Mouse (Mus musculus) megakaryocyte-erythroid progenitor cell, adult 5-6 weeks (primary cell): Measurements from ENCODE around the gene Ceacam13. TPM values are rescaled to one million over a fixed set of nuclear protein-coding genes. Genes with fewer than 3 reads are reported as not detected.
"Not testable (repeated sequence)": the region's sequence is repeated elsewhere in the genome, so short reads cannot be mapped to it uniquely, and the experiment has no call there.

Source experiments
- ATAC-seq: replicated peaks from 2 replicates; pipeline ENCODE4 v1.8.0; 2016; ENCODE audit warnings: mild to moderate bottlenecking, inconsistent platforms; ENCODE audit not compliant: severe bottlenecking, poor library complexity, low FRiP score, low TSS enrichment
- total RNA-seq, 2 experiments: library from RNA; stranded (forward) in 1 of 2; stranded (reverse) in 1 of 2; fragments of 200-1000, 215-1000 nt in 1 of 2; fragments of >200 nt in 1 of 2; fragmentation: Nextera tagmentation in 1 of 2; gene quantifications; 2 replicates each; pipeline ENCODE4 v1.2.3; 2014 to 2017

Ceacam13 gene
- total RNA-seq (2014; fragmentation: Nextera tagmentation) (not detected in 2 replicates), total RNA-seq (2017) (not detected in 2 replicates)

- no peak for ATAC-seq
These were observed at the start of gene Ceacam13 for GRCm38 (mm10) chr7:18009589-18009988. Gene Ceacam13, plus strand, starts transcription at chr7:18009889.

GRCm38 (mm10) chr7:17971824-17972223 lies 37.9 kb upstream of the Ceacam13 start, which contains the start of gene Ceacam11:
Gene Ceacam11, plus strand, starts transcription at chr7:17972124.
- ATAC-seq, result no peak

GRCm38 (mm10) chr7:18001131-18001530 lies 8.6 kb upstream of the Ceacam13 start:
- not testable (repeated sequence) for ATAC-seq

GRCm38 (mm10) chr7:18065629-18066028 lies 55.9 kb downstream of the Ceacam13 start, which contains the start of gene Ceacam12:
Gene Ceacam12, plus strand, starts transcription at chr7:18065929.
- ATAC-seq, result no peak

Other genes starting within 250 kb of the Ceacam13 start
- not detected in 2 replicates for gene Ceacam14, start 197.3 kb upstream of the Ceacam13 start, total RNA-seq (2014; fragmentation: Nextera tagmentation)
- not detected in 2 replicates for gene Ceacam14, start 197.3 kb upstream of the Ceacam13 start, total RNA-seq (2017)
- gene Gm5155, start 138.1 kb upstream of the Ceacam13 start, total RNA-seq (2014; fragmentation: Nextera tagmentation), result not detected in 2 replicates
- gene Gm5155, start 138.1 kb upstream of the Ceacam13 start, total RNA-seq (2017), result not detected in 2 replicates
- gene Ceacam11, start 37.8 kb upstream of the Ceacam13 start, total RNA-seq (2014; fragmentation: Nextera tagmentation), result not detected in 2 replicates
- not detected in 2 replicates for gene Ceacam11, start 37.8 kb upstream of the Ceacam13 start, total RNA-seq (2017)
- not detected in 2 replicates for gene Ceacam12, start 56.0 kb downstream of the Ceacam13 start, total RNA-seq (2014; fragmentation: Nextera tagmentation)
- gene Ceacam12, start 56.0 kb downstream of the Ceacam13 start, total RNA-seq (2017), result not detected in 2 replicates
- not detected in 2 replicates for gene Igfl3, start 166.6 kb downstream of the Ceacam13 start, total RNA-seq (2014; fragmentation: Nextera tagmentation)
- not detected in 2 replicates for gene Igfl3, start 166.6 kb downstream of the Ceacam13 start, total RNA-seq (2017)
- not detected in 2 replicates for gene Mill1, start 235.5 kb downstream of the Ceacam13 start, total RNA-seq (2014; fragmentation: Nextera tagmentation)
- gene Mill1, start 235.5 kb downstream of the Ceacam13 start, total RNA-seq (2017), result not detected in 2 replicates